Mouse (Mus musculus) layer of hippocampus, postnatal 14 days (tissue): Measurements from ENCODE around the gene Mchr1. TPM values are rescaled to one million over a fixed set of nuclear protein-coding genes. Genes with fewer than 3 reads are reported as not detected.
A peak's percentile ranks its signal among the peaks of the same experiment; 100 is the strongest.
"Not testable (repeated sequence)": the region's sequence is repeated elsewhere in the genome, so short reads cannot be mapped to it uniquely, and the experiment has no call there.

ENCODE experiments used
- DNase-seq, 2 experiments: peaks; one replicate each; pipeline ENCODE4 v3.0.0; 2021 to 2022; ENCODE audit warnings: low spot score in 2 of 2, mixed read lengths in 1 of 2
- long read RNA-seq, 2 experiments: library from polyadenylated mRNA; stranded (forward); transcript quantifications; one replicate each; pipeline ENCODE4 v2.0.0; 2021
- total RNA-seq, 2 experiments: library from RNA; stranded (reverse); gene quantifications; 2 replicates each; pipeline ENCODE4 v1.2.3; 2021

The Mchr1 gene
- total RNA-seq = 10 to 100 TPM; 21.7 to 22.2 TPM
- long read RNA-seq, experiment 1, transcript Mchr1-201 (2 exons, 2,189 nt) = major isoform, 23 of 23 reads
- long read RNA-seq, experiment 1, partial matches to known transcripts = 0 of 23 reads
- long read RNA-seq, experiment 1, other reads (novel, unspliced or antisense) = 0 of 23 reads
- long read RNA-seq, experiment 2, transcript Mchr1-201 (2 exons, 2,189 nt) = major isoform, 30 of 37 reads
- long read RNA-seq, experiment 2, partial matches to known transcripts = 7 of 37 reads
- long read RNA-seq, experiment 2, other reads (novel, unspliced or antisense) = 0 of 37 reads

- peak; percentile 62 to 70 for DNase-seq
Observed at GRCm38 (mm10) chr15:81235086-81235920, at the start of gene Mchr1. Mchr1 (plus strand) TSS chr15:81235499.

- peak in 1 of 2 experiments; percentile 14 for DNase-seq
Observed at GRCm38 (mm10) chr15:81189061-81189460, 46.2 kb upstream of the Mchr1 start.

DNA sequence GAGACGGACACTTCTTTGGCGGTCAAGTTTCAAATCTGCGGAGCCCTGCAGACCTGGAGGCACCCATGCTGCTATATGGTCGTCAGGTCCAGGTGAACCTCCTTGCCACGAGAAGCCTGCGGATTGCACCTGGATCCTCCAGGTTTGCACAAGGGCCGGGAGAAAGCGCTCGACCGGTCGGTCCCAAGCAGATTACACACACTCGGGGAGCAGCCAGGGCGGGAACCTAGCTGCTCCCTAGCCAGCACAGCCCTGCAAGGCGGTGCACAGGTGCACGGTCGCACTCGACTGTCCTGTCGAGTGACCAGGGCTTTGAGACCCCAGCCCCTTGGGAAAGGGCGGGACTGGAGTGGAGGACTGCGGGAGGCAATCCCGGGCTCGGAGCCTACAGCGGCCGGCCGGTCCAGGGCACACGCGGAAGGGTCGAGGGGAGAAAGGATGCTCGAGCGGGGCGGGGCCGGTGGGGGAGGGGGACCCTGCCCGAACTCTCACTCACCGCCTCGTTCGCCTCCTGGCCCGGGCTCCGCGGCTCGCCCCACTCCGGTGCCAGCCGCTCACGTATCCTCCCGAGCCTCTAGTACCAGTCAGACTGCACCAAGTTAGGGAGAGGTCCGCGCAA, 45.2 kb upstream of the Mchr1 start:
- peak in 1 of 2 experiments; percentile 16 for DNase-seq

DNA sequence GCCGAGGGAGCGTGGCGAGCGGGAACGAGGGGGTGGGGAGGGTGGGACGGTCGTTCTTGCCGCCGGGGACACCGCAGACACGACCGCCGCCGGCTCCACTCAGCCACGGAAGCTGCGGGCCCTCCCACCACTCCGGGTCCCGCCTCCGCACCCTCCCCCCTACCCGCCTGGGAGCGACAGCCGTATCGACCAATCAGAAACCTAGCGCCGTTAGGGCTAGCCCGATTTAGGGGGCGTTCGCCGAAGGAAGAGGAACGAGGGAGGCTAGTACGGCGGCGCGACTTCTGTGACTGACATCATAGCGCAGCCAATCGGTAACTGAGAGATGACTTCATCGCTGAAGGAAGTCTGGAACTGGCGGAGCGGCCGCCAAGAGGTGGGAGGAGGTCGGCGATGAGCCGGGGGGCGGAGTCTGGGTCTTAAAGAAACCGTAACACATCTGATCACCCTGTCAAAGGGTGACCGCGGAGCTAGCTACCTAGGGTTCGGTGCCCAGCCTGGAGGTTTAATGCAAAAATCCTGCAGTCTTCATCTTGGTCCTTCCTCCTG, 44.6 kb upstream of the Mchr1 start, which contains the start of gene Mrtfa:
Gene Mrtfa, minus strand, starts transcription at position 128 of the 549 bp plus-strand sequence.
- peak; percentile 99 to 100 for DNase-seq

DNA sequence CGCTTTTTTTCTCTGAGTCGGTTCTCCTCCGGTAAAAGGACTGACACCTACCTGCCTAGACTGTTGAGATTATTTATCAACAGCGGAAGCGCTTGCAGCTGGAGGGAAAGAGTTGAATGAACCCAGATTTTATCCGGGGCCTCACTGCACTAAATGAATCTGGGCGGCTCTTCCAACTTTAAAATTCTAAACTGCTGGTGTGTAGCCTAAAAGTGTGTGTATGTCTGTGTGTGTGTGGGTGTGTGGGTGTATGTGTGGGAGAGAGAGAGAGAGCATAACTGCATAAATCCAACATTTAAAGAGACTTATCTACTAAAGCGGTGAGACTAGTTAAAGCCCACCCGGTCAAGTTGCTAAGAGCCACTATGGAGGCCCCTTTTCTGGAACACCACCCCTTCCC, 44.0 kb upstream of the Mchr1 start:
- DNase-seq = no peak

DNA sequence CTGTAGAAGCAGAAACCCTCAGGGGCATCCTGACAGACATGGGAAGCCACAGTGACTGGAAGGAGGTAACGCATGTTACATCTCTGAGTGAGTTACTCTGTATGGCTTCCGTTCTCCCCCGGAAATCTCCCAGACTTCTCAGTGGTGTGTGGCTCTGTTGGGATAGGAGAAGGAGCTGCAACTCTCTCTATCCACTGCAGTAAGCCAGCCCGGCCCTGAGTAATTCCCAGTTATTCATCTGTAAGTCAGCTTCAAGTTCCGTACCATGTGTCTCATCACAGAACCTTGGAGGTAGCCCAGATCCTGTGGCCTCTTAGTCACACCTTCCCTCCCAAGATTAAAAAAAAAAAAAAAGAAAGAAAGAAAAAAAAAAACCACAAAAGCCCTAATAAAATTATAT, 43.0 kb upstream of the Mchr1 start:
- DNase-seq = no peak

DNA sequence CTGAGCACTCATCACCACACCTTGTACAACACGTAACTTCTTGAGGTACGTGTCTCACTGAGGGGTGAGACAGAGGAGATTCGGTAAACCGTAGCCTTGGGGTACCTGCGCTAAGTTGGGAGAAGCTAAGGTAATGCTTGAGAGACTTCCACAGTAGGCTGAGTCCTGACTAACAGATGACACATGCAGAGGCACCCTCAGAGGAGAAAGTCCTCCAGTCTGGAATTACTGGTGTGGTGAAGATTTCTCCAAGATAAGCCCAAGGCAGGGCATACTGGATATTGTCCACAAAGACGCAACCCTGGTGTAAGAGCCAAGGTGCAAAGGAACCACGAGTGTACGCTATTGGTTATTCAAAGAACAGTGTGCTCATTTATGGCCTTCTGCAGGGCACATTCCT, 42.4 kb upstream of the Mchr1 start:
- no peak for DNase-seq

DNA sequence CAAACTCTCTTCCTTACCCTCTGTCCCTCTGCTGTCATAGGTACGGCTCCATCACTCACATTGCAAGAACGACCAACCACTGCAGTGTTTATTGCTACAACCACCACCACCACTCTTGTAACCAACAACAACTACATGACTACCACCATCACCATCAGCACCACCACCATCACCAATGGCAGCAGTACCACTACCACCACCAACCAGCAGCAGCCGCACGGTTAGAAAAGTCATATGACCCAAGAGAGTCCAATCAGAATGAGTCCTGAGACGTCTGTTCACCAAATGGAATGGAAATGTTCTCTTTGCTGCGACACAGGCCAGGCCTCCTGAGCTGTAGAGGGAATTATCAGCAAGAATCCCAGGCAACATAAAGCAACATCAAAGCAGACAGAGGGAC, 40.5 kb upstream of the Mchr1 start:
- DNase-seq = no peak

GRCm38 (mm10) chr15:81195447-81195846, 39.9 kb upstream of the Mchr1 start:
- DNase-seq = no peak

DNA sequence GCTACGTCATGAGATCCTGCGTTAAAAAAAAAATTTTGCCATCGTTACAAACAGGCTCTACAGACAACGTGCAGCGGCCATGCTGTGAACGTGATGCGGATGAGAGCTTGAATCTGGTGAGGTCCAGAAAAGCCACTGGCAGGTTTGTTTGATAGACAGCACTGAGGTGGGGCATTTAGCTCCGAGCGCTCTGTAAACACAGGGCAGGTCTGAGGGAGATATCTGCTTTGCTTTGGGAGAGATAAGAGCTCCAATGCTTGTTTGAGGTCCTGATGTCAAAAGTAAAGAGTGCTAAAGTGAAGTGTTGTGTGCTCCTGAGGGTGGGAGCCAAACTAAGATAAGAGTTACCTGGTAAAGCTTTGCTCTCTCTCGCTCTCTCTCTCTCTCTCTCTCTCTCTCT, 38.1 kb upstream of the Mchr1 start:
- no peak for DNase-seq

DNA sequence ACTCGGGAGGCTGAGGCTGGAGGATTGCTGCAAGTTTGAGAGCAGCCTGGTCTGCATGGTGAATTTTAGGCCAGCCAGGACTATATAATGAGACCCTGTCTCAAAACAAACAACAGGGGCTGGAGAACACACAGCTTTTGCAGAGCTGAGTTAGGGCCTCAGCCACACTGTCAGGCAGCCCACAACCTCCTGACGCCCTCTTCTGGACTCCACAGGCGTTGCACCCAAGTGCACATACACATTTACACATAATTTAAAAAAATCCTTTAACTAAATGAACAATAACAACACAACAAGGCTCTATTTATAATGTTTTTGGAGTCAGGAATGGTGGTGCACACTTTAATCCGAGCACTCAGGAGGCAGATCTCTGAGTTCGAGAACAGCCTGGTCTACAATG, 36.9 kb upstream of the Mchr1 start:
- no peak for DNase-seq

DNA sequence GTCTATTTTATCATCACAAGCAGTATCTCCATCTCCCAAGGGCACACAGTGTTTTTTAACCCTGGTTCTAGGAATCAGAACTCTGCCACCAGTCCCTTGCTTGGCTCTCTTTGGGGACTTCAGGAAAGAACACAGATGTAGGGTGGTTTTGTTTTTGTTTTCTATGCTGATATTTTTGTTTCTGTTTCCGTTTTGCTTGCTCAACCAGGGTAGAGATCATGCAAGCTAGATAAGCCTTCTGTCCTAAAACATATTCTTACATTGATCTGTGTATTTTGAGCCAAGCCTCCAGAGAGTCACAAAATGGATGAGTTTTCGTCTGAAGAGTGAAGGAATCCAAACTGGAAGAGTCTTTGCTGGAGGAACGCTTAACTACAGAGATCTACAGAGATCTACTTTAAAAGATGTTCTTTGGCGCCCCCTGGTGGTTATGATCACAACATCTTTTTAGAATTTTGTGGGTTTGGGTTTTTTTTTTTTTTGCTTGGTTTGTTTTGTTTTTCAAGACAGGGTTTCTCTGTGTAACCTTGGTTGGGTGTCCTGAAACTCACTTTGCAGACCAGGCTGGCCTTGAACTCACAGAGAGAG, 35.8 kb upstream of the Mchr1 start:
- DNase-seq = peak; percentile 42 to 72

- no peak for DNase-seq
Observed at GRCm38 (mm10) chr15:81202462-81202861, 32.8 kb upstream of the Mchr1 start.

DNA sequence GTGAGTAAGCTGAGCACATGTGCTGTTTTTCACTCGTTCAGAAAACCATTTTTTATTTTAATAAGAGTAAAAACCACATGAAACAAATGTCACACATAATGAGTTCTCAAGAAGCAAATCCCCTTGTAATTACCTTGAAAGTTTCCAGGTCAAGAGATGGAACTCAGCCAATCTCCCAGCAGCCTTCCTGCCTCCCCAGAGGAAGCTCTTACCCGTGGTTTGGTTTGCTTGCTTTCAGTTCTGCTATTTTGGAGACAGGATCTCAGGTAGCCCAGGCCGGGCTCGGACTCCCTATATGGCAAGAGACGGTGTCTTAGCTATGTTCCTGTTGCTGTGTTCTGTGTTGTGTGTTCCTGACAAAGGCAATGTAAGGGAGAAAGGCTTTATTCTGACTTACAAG, 24.8 kb upstream of the Mchr1 start:
- DNase-seq = no peak

DNA sequence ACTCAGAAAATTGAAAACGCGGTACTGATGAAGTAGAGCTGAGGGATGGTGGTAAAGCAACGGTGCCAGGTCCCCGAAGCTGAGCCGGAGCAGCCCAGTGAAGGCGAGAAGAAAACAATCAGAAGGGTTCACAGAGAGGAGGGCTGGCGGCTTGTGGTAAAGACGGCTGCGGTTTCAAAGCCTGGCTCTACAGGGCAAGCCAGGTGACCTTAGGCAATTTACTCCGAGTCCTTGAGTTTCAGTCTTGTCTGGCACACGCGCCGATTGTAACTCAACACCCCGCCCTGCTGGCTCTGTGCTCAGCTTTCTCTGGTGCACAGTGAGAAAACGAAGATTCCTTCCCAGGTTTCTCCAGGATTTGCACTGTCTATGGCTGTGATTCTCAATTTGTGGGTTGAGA, 22.3 kb upstream of the Mchr1 start:
- no peak for DNase-seq

DNA sequence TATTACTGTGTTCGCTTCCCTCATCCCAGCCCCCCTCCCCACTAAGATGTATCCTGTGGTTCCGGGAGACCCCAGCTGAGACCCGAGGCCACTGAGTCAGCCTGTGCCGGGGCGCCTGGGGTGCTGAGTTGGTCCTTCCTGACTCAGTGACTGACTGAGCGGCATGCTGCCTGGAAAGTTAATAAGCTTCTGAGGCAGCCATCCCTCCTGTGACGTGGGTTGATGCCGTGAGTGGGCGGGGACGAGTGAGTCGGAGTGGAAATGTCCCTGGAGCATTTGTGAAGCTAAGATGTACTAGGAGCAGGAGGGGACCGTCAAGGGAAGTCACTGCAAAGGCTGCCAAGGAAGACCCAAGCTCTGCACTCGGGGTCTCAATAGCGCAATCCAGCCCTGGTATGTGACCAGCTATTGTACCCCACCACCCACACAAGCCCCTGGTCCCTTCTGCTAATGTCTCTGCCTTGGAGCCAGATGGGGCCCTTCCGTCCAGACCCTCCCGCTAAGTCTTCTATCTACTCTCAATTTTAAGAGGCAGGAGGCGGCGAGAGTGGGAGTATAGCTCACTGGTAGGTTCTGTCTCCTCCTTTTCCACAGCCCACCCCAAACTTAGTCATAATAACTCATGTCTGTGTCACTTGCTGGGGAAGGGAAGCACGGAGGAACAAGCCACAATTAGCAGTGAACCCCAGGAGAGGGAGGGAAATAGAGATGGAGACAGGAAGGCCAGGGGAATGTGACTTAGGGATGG, 18.2 kb upstream of the Mchr1 start:
- DNase-seq = peak; percentile 37 to 67

DNA sequence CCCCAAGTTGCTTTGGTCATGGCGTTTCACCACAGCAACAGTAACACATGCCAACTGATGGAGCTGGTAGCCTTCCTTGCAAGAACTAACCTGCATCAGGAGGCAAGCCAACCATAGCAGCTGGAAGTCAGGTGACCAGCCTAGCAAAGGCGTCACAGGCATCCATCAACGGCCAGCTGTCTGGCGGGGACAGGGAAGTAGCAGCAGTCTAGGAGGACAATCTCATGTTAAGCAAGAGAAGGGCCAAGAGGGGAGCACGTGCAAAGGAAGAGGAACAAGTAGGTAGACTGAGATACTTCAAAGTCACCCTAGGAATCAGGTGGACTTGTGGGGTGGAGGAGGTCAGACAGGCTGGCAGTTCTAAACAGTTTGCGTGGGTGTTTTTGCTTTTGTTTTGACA, 16.2 kb upstream of the Mchr1 start:
- DNase-seq = no peak

GRCm38 (mm10) chr15:81220051-81220450, 15.2 kb upstream of the Mchr1 start:
- not testable (repeated sequence) for DNase-seq

DNA sequence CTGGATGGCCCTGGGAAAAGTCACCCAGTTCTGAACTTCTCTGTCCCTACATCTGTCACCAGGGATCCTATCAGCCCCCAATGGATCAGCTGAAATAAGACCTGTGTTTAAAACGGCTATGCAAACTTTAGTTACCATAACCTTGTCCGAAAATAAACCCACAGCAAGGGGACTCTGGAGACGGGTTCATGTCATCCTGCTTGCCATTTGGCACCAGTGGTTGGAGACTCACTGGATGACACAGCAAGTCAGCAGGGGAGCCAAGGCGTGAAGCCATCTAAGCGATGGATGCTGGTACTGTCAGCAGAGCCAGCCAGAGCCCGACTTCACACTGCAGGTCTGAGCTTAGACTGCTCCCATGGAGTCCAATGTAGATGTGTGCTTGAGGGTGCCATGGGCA, 13.9 kb upstream of the Mchr1 start:
- no peak for DNase-seq

GRCm38 (mm10) chr15:81225016-81225415, 10.3 kb upstream of the Mchr1 start:
- DNase-seq = no peak

GRCm38 (mm10) chr15:81225732-81226131, 9.6 kb upstream of the Mchr1 start:
- no peak for DNase-seq
